Mouse (Mus musculus): Measurements from ENCODE around the gene Xpa. TPM values are rescaled to one million over a fixed set of nuclear protein-coding genes. Genes with fewer than 3 reads are reported as not detected.

The Xpa gene
- polyA plus RNA-seq, 1 experiment from 2014 or later = 30.0 TPM

GRCm38 (mm10) chr4:46185890-46186289 lies 10.2 kb downstream of the Xpa start:
- ATAC-seq (ENCODE audit: insufficient number of reproducible peaks, insufficient read depth, low FRiP score, low TSS enrichment) = no peak
- H3K4me1 ChIP-seq = no peaks in the 10 kb centered on the region; the same call in 1 of the 2 replicates
- no peak overlapping the region for H3K27ac ChIP-seq
- WGBS = 81% methylated on average over 9 of the region's 9 CpGs
- no peaks in the 10 kb centered on the region for H3K9me3 ChIP-seq
- no peaks in the 10 kb centered on the region for H3K27me3 ChIP-seq
- no peak overlapping the region for H3K4me3 ChIP-seq
- H3K36me3 ChIP-seq = peaks cover 69% of the 10 kb centered on the region
- H3K4me2 ChIP-seq (replicated peaks) = no peak overlapping the region
- H3K9ac ChIP-seq = no peak overlapping the region

GRCm38 (mm10) chr4:46185423-46185822 lies 10.7 kb downstream of the Xpa start:
- no peak for ATAC-seq (ENCODE audit: insufficient number of reproducible peaks, insufficient read depth, low FRiP score, low TSS enrichment)
- Histone ChIP-seq H3K27me3 (no peaks in the 10 kb centered on the region), H3K9ac (no peak overlapping the region), H3K4me2 (replicated peaks) (no peak overlapping the region), H3K4me3 (no peak overlapping the region), H3K4me1 (no peaks in the 10 kb centered on the region; the same call in 1 of the 2 replicates), H3K9me3 (no peaks in the 10 kb centered on the region), H3K36me3 (peaks cover 64% of the 10 kb centered on the region), H3K27ac (no peak overlapping the region)
- WGBS = 69% methylated on average over 8 of the region's 8 CpGs

GRCm38 (mm10) chr4:46182181-46182580 lies 13.9 kb downstream of the Xpa start:
- H3K9ac ChIP-seq = no peak overlapping the region
- no peaks in the 10 kb centered on the region for H3K27me3 ChIP-seq
- ATAC-seq (ENCODE audit: insufficient number of reproducible peaks, insufficient read depth, low FRiP score, low TSS enrichment) = no peak
- H3K4me2 ChIP-seq (replicated peaks) = no peak overlapping the region
- no peaks in the 10 kb centered on the region for H3K9me3 ChIP-seq
- H3K27ac ChIP-seq = no peak overlapping the region
- 82% methylated on average over 7 of the region's 7 CpGs for WGBS
- peaks cover 60% of the 10 kb centered on the region for H3K36me3 ChIP-seq
- H3K4me3 ChIP-seq = no peak overlapping the region
- no peaks in the 10 kb centered on the region; the same call in 1 of the 2 replicates for H3K4me1 ChIP-seq

GRCm38 (mm10) chr4:46181168-46181567 lies 14.9 kb downstream of the Xpa start:
- no peak for ATAC-seq (ENCODE audit: insufficient number of reproducible peaks, insufficient read depth, low FRiP score, low TSS enrichment)
- Histone ChIP-seq H3K9ac (no peak overlapping the region), H3K27me3 (no peaks in the 10 kb centered on the region), H3K36me3 (peaks cover 67% of the 10 kb centered on the region), H3K9me3 (no peaks in the 10 kb centered on the region), H3K4me1 (no peaks in the 10 kb centered on the region; the same call in 1 of the 2 replicates), H3K27ac (no peak overlapping the region), H3K4me2 (replicated peaks) (no peak overlapping the region), H3K4me3 (no peak overlapping the region)
- 26% methylated on average over 6 of the region's 6 CpGs for WGBS

GRCm38 (mm10) chr4:46177496-46177895 lies 18.6 kb downstream of the Xpa start:
- 87% methylated on average over 7 of the region's 7 CpGs for WGBS
- Histone ChIP-seq H3K4me3 (no peak overlapping the region), H3K27me3 (no peaks in the 10 kb centered on the region), H3K4me2 (replicated peaks) (no peak overlapping the region), H3K36me3 (peaks cover 75% of the 10 kb centered on the region), H3K9me3 (no peaks in the 10 kb centered on the region), H3K27ac (no peak overlapping the region), H3K4me1 (no peaks in the 10 kb centered on the region; the same call in 1 of the 2 replicates), H3K9ac (no peak overlapping the region)
- no peak for ATAC-seq (ENCODE audit: insufficient number of reproducible peaks, insufficient read depth, low FRiP score, low TSS enrichment)

- no peak overlapping the region for H3K4me2 ChIP-seq (replicated peaks)
- no peaks in the 10 kb centered on the region for H3K27me3 ChIP-seq
- H3K4me3 ChIP-seq = no peak overlapping the region
- no peaks in the 10 kb centered on the region; the same call in 1 of the 2 replicates for H3K4me1 ChIP-seq
- H3K27ac ChIP-seq = no peak overlapping the region
- WGBS = 77% methylated on average over 5 of the region's 5 CpGs
- no peak for ATAC-seq (ENCODE audit: insufficient number of reproducible peaks, insufficient read depth, low FRiP score, low TSS enrichment)
- H3K9me3 ChIP-seq = no peaks in the 10 kb centered on the region
- H3K36me3 ChIP-seq = peaks cover 74% of the 10 kb centered on the region
- H3K9ac ChIP-seq = no peak overlapping the region
Measured at GRCm38 (mm10) chr4:46177018-46177417, 19.1 kb downstream of the Xpa start.

GRCm38 (mm10) chr4:46176313-46176712 lies 19.8 kb downstream of the Xpa start:
- Histone ChIP-seq H3K27me3 (no peaks in the 10 kb centered on the region), H3K36me3 (peaks cover 75% of the 10 kb centered on the region), H3K4me1 (no peaks in the 10 kb centered on the region; the same call in 1 of the 2 replicates), H3K9me3 (no peaks in the 10 kb centered on the region), H3K4me3 (no peak overlapping the region), H3K9ac (no peak overlapping the region), H3K27ac (no peak overlapping the region), H3K4me2 (replicated peaks) (no peak overlapping the region)
- ATAC-seq (ENCODE audit: insufficient number of reproducible peaks, insufficient read depth, low FRiP score, low TSS enrichment) = no peak
- WGBS = 77% methylated on average over 4 of the region's 4 CpGs

- Histone ChIP-seq H3K4me1 (no peaks in the 10 kb centered on the region), H3K9ac (no peak overlapping the region), H3K27ac (no peak overlapping the region), H3K4me3 (no peak overlapping the region), H3K4me2 (replicated peaks) (no peak overlapping the region), H3K9me3 (no peaks in the 10 kb centered on the region), H3K36me3 (peaks cover 91% of the 10 kb centered on the region), H3K27me3 (no peaks in the 10 kb centered on the region)
- WGBS = 88% methylated on average over 7 of the region's 7 CpGs
- ATAC-seq (ENCODE audit: insufficient number of reproducible peaks, insufficient read depth, low FRiP score, low TSS enrichment) = no peak
Measured at GRCm38 (mm10) chr4:46171761-46172160, 24.4 kb downstream of the Xpa start.

GRCm38 (mm10) chr4:46165831-46166230 lies 30.3 kb downstream of the Xpa start:
- 92% methylated on average over 5 of the region's 5 CpGs for WGBS
- no peaks in the 10 kb centered on the region for H3K4me1 ChIP-seq
- H3K9me3 ChIP-seq = no peaks in the 10 kb centered on the region
- H3K9ac ChIP-seq = no peak overlapping the region
- H3K4me2 ChIP-seq (replicated peaks) = no peak overlapping the region
- H3K36me3 ChIP-seq = peaks cover 84% of the 10 kb centered on the region
- no peak overlapping the region for H3K27ac ChIP-seq
- ATAC-seq (ENCODE audit: insufficient number of reproducible peaks, insufficient read depth, low FRiP score, low TSS enrichment) = no peak
- H3K27me3 ChIP-seq = no peaks in the 10 kb centered on the region
- H3K4me3 ChIP-seq = no peak overlapping the region

- no peak overlapping the region for H3K4me2 ChIP-seq (replicated peaks)
- 85% methylated on average over 2 of the region's 2 CpGs for WGBS
- H3K27ac ChIP-seq = no peak overlapping the region
- no peak overlapping the region for H3K9ac ChIP-seq
- ATAC-seq (ENCODE audit: insufficient number of reproducible peaks, insufficient read depth, low FRiP score, low TSS enrichment) = no peak
- no peak overlapping the region for H3K4me3 ChIP-seq
- H3K4me1 ChIP-seq = no peaks in the 10 kb centered on the region
- H3K36me3 ChIP-seq = peaks cover 78% of the 10 kb centered on the region
- no peaks in the 10 kb centered on the region for H3K27me3 ChIP-seq
- H3K9me3 ChIP-seq = no peaks in the 10 kb centered on the region
Measured at GRCm38 (mm10) chr4:46164027-46164426, 32.1 kb downstream of the Xpa start.

- no peaks in the 10 kb centered on the region for H3K27me3 ChIP-seq
- no peak for ATAC-seq (ENCODE audit: insufficient number of reproducible peaks, insufficient read depth, low FRiP score, low TSS enrichment)
- H3K4me1 ChIP-seq = no peaks in the 10 kb centered on the region
- no peak overlapping the region for H3K4me2 ChIP-seq (replicated peaks)
- peaks cover 84% of the 10 kb centered on the region for H3K36me3 ChIP-seq
- H3K9me3 ChIP-seq = no peaks in the 10 kb centered on the region
- no peak overlapping the region for H3K4me3 ChIP-seq
- no peak overlapping the region for H3K9ac ChIP-seq
- WGBS = 94% methylated on average over 12 of the region's 12 CpGs
- H3K27ac ChIP-seq = no peak overlapping the region
Measured at GRCm38 (mm10) chr4:46151903-46152544, 44.1 kb downstream of the Xpa start.

- no peak overlapping the region for H3K9ac ChIP-seq
- no peak for ATAC-seq (ENCODE audit: insufficient number of reproducible peaks, insufficient read depth, low FRiP score, low TSS enrichment)
- no peaks in the 10 kb centered on the region for H3K9me3 ChIP-seq
- WGBS = 93% methylated on average over 1 of the region's 1 CpGs
- H3K4me1 ChIP-seq = no peaks in the 10 kb centered on the region
- no peak overlapping the region for H3K4me3 ChIP-seq
- no peak overlapping the region for H3K4me2 ChIP-seq (replicated peaks)
- no peak overlapping the region for H3K27ac ChIP-seq
- no peaks in the 10 kb centered on the region for H3K27me3 ChIP-seq
- peaks cover 48% of the 10 kb centered on the region for H3K36me3 ChIP-seq
Measured at GRCm38 (mm10) chr4:46146881-46147280, 49.2 kb downstream of the Xpa start.
